Mouse (Mus musculus): ENCODE data around the gene Zfp652. TPM values are rescaled to one million over a fixed set of nuclear protein-coding genes. Genes with fewer than 3 reads are reported as not detected.

Gene Zfp652
- polyA plus RNA-seq, 1 experiment from 2014 or later: 11.7 TPM

DNA sequence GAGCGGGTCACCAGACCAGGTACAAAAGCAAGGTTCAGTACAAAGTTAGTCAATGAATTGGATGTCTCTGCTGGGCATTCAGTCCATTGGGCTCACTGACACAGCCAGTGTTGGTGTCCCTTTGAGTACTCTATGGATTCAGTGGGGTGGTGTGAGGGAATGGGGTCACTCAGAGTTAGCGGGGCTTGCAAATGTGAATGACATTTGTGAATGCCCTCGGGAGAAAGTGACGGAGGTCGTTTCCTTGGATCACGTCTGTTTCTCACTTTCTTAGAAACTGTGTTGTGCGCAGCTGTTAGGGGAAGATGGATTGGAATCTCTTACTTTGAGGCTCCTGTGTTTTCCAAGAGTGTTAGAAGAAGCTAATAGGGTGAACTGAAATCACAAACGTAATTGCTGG lies 52.3 kb downstream of the Zfp652 start:
- WGBS: 83% methylated on average over 8 of the region's 8 CpGs
- Histone ChIP-seq H3K9me3 (ENCODE audit: control insufficient read depth, low read depth, low read length) (no peaks in the 10 kb centered on the region), H3K27me3 (ENCODE audit: control insufficient read depth, insufficient read depth, low read length) (no peaks in the 10 kb centered on the region), H3K27ac (ENCODE audit: low read length) (no peak overlapping the region), H3K4me3 (ENCODE audit: low read depth, low read length) (no peak overlapping the region), H3K9ac (replicated peaks; ENCODE audit: low read depth, low read length) (no peak overlapping the region), H3K4me2 (replicated peaks; ENCODE audit: low read depth, low read length) (no peak overlapping the region), H3K36me3 (ENCODE audit: control insufficient read depth, insufficient read depth, low read length) (peaks cover 6% of the 10 kb centered on the region; the same call in 1 of the 2 replicates), H3K4me1 (ENCODE audit: control insufficient read depth, insufficient read depth, low read length) (0 out of 2 replicates have a peak, but pooled peaks cover 3% of the 10 kb centered on the region)
- no peak for ATAC-seq (ENCODE audit: insufficient number of reproducible peaks, insufficient read depth, low FRiP score, low read depth)

DNA sequence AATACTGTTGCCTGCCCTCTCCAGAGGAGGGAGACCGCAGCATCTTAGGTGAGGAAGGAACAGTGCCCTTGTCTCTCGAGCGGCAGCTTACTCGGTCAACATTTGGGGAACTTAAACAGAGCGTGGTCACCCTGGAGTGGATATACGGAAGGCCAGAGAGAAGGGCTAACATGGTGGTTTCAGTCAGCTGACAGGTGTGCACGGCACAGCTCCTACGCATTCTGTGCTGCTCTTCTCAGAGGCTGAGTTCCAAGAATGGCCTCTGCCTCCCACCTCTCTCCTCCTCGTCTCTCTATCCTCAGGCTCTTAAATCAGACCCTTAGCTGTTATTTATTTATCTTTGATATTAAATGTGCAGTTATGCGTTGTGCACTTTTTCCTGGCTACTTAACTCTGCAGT lies 52.9 kb downstream of the Zfp652 start:
- no peak for ATAC-seq (ENCODE audit: insufficient number of reproducible peaks, insufficient read depth, low FRiP score, low read depth)
- H3K27ac ChIP-seq (ENCODE audit: low read length): no peak overlapping the region

DNA sequence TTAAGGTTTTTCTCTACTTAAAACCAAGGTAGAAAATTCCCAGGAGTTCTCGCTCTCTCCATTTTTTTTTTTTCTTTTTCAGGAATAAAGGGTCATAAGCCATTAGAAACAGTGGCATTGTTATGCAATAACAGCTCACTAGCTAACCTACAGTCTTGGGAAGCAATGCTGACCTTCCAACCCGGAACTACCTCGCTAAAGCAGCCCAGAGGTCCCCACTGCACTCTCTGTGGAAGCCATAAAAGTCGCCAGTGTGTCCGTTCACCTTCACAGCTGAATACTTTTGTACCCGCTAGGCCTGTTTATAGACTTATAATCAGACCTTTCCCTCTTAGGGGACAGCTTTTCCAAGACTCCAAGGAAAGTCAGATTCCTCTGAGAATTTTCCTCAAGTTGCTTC lies 55.8 kb downstream of the Zfp652 start:
- ATAC-seq (ENCODE audit: insufficient number of reproducible peaks, insufficient read depth, low FRiP score, low read depth): no peak
- H3K4me3 ChIP-seq (ENCODE audit: low read depth, low read length): no peak overlapping the region
- H3K36me3 ChIP-seq (ENCODE audit: control insufficient read depth, insufficient read depth, low read length): peaks cover 6% of the 10 kb centered on the region; the same call in 1 of the 2 replicates
- H3K9me3 ChIP-seq (ENCODE audit: control insufficient read depth, low read depth, low read length): no peaks in the 10 kb centered on the region
- no peak overlapping the region for H3K27ac ChIP-seq (ENCODE audit: low read length)
- no peak overlapping the region for H3K9ac ChIP-seq (replicated peaks; ENCODE audit: low read depth, low read length)
- H3K4me2 ChIP-seq (replicated peaks; ENCODE audit: low read depth, low read length): no peak overlapping the region
- H3K4me1 ChIP-seq (ENCODE audit: control insufficient read depth, insufficient read depth, low read length): 0 out of 2 replicates have a peak, but pooled peaks cover 3% of the 10 kb centered on the region
- H3K27me3 ChIP-seq (ENCODE audit: control insufficient read depth, insufficient read depth, low read length): no peaks in the 10 kb centered on the region
- 90% methylated on average over 6 of the region's 6 CpGs for WGBS

More for the DNA sequence above, 52.9 kb downstream of the Zfp652 start:
- Histone ChIP-seq H3K9ac (replicated peaks; ENCODE audit: low read depth, low read length) (no peak overlapping the region), H3K4me3 (ENCODE audit: low read depth, low read length) (no peak overlapping the region), H3K9me3 (ENCODE audit: control insufficient read depth, low read depth, low read length) (no peaks in the 10 kb centered on the region), H3K36me3 (ENCODE audit: control insufficient read depth, insufficient read depth, low read length) (peaks cover 6% of the 10 kb centered on the region; the same call in 1 of the 2 replicates), H3K4me2 (replicated peaks; ENCODE audit: low read depth, low read length) (no peak overlapping the region), H3K27me3 (ENCODE audit: control insufficient read depth, insufficient read depth, low read length) (no peaks in the 10 kb centered on the region), H3K4me1 (ENCODE audit: control insufficient read depth, insufficient read depth, low read length) (0 out of 2 replicates have a peak, but pooled peaks cover 3% of the 10 kb centered on the region)
- WGBS: 76% methylated on average over 10 of the region's 10 CpGs

DNA sequence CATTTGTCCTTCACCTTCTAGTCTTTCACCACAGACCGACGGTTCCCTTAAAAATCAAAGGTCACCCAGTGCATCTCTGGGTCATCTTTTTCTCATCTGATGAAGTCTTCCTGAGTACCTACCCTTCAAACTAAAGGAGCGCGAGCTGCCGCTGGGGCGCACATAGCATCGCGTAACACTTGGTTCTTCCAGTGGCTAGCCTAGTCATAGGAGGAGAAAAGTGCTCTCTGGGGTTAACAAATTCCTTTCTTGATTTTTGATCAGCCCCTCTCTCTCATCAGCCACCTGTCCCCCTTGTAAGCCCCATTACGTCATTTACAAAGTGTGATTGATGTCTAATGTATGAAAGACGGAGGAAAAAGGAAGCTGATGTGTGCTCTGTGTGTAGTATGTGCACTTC lies 56.7 kb downstream of the Zfp652 start:
- WGBS: 85% methylated on average over 10 of the region's 10 CpGs
- Histone ChIP-seq H3K4me3 (ENCODE audit: low read depth, low read length) (no peak overlapping the region), H3K27ac (ENCODE audit: low read length) (no peak overlapping the region), H3K9ac (replicated peaks; ENCODE audit: low read depth, low read length) (no peak overlapping the region), H3K4me1 (ENCODE audit: control insufficient read depth, insufficient read depth, low read length) (0 out of 2 replicates have a peak, but pooled peaks cover 3% of the 10 kb centered on the region), H3K27me3 (ENCODE audit: control insufficient read depth, insufficient read depth, low read length) (no peaks in the 10 kb centered on the region), H3K36me3 (ENCODE audit: control insufficient read depth, insufficient read depth, low read length) (no peaks in the 10 kb centered on the region; the same call in 1 of the 2 replicates), H3K9me3 (ENCODE audit: control insufficient read depth, low read depth, low read length) (no peaks in the 10 kb centered on the region), H3K4me2 (replicated peaks; ENCODE audit: low read depth, low read length) (no peak overlapping the region)
- no peak for ATAC-seq (ENCODE audit: insufficient number of reproducible peaks, insufficient read depth, low FRiP score, low read depth)

DNA sequence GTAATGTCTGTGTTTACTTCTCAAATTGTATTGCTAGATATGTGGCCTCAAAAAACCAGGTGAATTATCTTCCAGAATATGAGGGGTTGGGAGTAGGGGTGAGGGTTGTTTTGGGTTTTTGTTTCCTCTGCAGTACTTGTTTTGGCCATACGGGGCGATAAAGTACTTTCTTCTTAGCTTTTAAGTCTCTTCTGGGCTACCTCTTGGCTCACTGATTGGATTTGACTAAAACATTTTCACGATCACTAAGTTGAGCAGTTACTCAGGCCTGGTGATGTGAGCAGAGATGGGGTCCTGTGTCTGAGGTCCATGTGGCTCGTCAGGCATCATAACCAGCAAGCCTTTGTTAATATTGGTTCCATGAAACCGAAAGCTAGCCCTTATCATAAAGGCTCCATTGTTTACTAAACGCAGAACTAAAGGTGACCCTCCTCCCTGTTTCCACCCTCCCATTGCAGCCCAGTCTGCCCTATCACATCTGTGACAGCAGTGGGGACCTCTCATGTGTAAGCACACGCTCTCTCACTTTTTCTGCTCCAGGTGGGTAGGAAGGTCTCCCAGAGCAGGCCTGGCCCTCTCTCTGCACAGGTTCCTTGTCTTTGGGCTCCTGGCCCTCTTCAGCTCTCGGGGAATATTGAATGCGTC lies 58.4 kb downstream of the Zfp652 start:
- H3K9ac ChIP-seq (replicated peaks; ENCODE audit: low read depth, low read length): no peak overlapping the region
- no peaks in the 10 kb centered on the region for H3K9me3 ChIP-seq (ENCODE audit: control insufficient read depth, low read depth, low read length)
- peak; percentile 49; the same call in 1 of the 2 replicates for ATAC-seq (ENCODE audit: insufficient number of reproducible peaks, insufficient read depth, low FRiP score, low read depth)
- no peaks in the 10 kb centered on the region; the same call in 1 of the 2 replicates for H3K36me3 ChIP-seq (ENCODE audit: control insufficient read depth, insufficient read depth, low read length)
- H3K27me3 ChIP-seq (ENCODE audit: control insufficient read depth, insufficient read depth, low read length): no peaks in the 10 kb centered on the region
- no peak overlapping the region for H3K4me3 ChIP-seq (ENCODE audit: low read depth, low read length)
- H3K4me2 ChIP-seq (replicated peaks; ENCODE audit: low read depth, low read length): no peak overlapping the region
- H3K27ac ChIP-seq (ENCODE audit: low read length): 0 out of 2 replicates have a peak overlapping the region, but pooled peaks have one; percentile 27
- 64% methylated on average over 9 of the region's 9 CpGs for WGBS
- 0 out of 2 replicates have a peak, but pooled peaks cover 3% of the 10 kb centered on the region for H3K4me1 ChIP-seq (ENCODE audit: control insufficient read depth, insufficient read depth, low read length)

DNA sequence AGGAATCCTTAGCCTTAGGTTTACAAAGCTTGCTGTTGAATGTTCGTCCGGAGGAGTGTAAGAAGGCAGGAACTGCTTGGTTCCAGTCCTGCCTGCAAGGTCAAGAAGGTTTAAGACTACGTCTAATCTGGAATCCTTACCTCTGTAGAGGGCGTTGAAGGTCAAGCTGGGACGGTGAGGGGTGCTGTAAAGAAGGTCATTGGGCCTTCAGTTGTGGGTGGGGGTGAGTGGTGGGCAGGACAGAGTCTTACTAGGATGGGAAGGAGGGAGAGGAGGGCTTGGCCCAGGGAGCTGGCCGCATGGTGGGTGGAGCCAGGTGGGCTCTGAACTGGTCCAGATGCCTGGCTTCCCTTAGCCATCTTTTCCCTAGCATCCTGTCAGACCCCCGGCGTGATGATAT lies 59.2 kb downstream of the Zfp652 start:
- no peak for ATAC-seq (ENCODE audit: insufficient number of reproducible peaks, insufficient read depth, low FRiP score, low read depth)
- Histone ChIP-seq H3K4me1 (ENCODE audit: control insufficient read depth, insufficient read depth, low read length) (0 out of 2 replicates have a peak, but pooled peaks cover 3% of the 10 kb centered on the region), H3K27ac (ENCODE audit: low read length) (no peak overlapping the region), H3K9me3 (ENCODE audit: control insufficient read depth, low read depth, low read length) (no peaks in the 10 kb centered on the region), H3K36me3 (ENCODE audit: control insufficient read depth, insufficient read depth, low read length) (no peaks in the 10 kb centered on the region; the same call in 1 of the 2 replicates), H3K27me3 (ENCODE audit: control insufficient read depth, insufficient read depth, low read length) (no peaks in the 10 kb centered on the region), H3K4me3 (ENCODE audit: low read depth, low read length) (no peak overlapping the region), H3K4me2 (replicated peaks; ENCODE audit: low read depth, low read length) (no peak overlapping the region), H3K9ac (replicated peaks; ENCODE audit: low read depth, low read length) (no peak overlapping the region)
- WGBS: 87% methylated on average over 8 of the region's 8 CpGs

DNA sequence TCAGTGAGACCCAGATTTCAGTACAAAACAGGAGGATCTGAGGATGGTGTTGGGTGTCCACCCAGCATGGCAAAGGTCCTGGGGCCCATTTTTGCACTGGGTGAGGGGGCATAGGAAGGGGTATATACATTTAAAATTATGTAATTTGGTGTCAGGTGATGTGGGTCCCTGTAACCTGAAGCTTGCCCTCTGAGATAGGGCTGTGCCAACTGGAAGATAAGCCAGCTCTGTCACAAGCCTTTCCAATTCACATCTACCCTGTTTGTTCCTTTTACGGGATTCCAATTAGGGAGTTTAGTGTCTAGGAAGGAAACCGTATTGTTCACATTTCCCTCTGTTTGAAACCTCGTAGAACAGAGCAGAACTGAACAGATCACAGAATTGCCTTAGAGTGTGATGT lies 60.8 kb downstream of the Zfp652 start:
- Histone ChIP-seq H3K27me3 (ENCODE audit: control insufficient read depth, insufficient read depth, low read length) (no peaks in the 10 kb centered on the region), H3K27ac (ENCODE audit: low read length) (no peak overlapping the region), H3K9ac (replicated peaks; ENCODE audit: low read depth, low read length) (no peak overlapping the region), H3K4me1 (ENCODE audit: control insufficient read depth, insufficient read depth, low read length) (0 out of 2 replicates have a peak, but pooled peaks cover 3% of the 10 kb centered on the region), H3K4me2 (replicated peaks; ENCODE audit: low read depth, low read length) (no peak overlapping the region), H3K4me3 (ENCODE audit: low read depth, low read length) (no peak overlapping the region), H3K36me3 (ENCODE audit: control insufficient read depth, insufficient read depth, low read length) (no peaks in the 10 kb centered on the region), H3K9me3 (ENCODE audit: control insufficient read depth, low read depth, low read length) (no peaks in the 10 kb centered on the region)
- no peak for ATAC-seq (ENCODE audit: insufficient number of reproducible peaks, insufficient read depth, low FRiP score, low read depth)
- 93% methylated on average over 3 of the region's 3 CpGs for WGBS

DNA sequence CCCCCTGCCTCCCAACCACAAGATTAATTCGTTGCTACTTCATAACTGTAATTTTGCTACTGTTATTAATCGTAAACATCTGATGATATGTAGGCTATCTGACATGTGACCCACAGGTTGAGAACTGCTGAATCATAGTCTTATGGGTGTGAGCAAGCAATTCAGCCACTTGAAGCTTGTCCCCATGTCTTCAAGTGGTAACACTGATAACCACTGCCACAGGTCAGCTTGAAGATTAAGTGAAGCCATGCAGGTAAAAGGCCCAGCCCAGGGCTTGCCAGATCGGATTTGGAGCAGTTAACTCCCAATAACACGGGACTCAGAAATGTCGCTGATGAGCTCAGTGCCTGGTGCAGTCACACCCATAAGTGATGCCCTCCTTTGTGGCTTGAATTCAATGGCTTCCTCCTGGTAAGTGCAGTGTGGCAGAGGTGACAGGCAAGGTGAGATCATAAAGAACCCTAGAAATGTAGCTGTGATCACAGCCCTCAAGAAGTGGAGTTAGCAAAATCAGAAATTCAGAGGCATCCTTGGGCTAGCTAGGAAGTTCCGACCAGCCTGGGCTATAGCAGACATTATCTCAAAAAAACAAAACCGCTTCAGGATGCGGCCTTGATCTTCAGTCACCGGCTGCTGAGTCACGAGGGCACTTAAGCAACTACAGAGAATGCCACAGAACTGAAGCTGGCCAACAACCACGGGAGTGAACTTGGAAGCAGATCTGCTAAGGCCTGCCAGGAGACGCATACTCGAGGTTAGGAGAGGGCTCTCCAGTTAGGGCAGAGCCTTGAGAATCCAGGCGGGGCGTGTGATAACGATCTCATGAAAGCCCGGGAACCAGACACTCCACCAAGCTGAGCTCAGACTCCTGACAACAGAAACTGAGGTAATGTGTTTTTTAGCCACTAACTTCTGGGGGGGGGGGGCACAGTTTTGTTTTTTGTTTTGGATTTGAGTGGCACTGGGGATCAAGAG lies 65.1 kb downstream of the Zfp652 start:
- H3K4me2 ChIP-seq (replicated peaks; ENCODE audit: low read depth, low read length): no peak overlapping the region
- H3K27me3 ChIP-seq (ENCODE audit: control insufficient read depth, insufficient read depth, low read length): no peaks in the 10 kb centered on the region
- no peaks in the 10 kb centered on the region for H3K4me1 ChIP-seq (ENCODE audit: control insufficient read depth, insufficient read depth, low read length)
- no peak overlapping the region for H3K4me3 ChIP-seq (ENCODE audit: low read depth, low read length)
- ATAC-seq (ENCODE audit: insufficient number of reproducible peaks, insufficient read depth, low FRiP score, low read depth): no peak
- H3K9me3 ChIP-seq (ENCODE audit: control insufficient read depth, low read depth, low read length): no peaks in the 10 kb centered on the region
- no peak overlapping the region for H3K27ac ChIP-seq (ENCODE audit: low read length)
- 66% methylated on average over 17 of the region's 17 CpGs for WGBS
- H3K9ac ChIP-seq (replicated peaks; ENCODE audit: low read depth, low read length): no peak overlapping the region
- H3K36me3 ChIP-seq (ENCODE audit: control insufficient read depth, insufficient read depth, low read length): no peaks in the 10 kb centered on the region
